Mouse (Mus musculus): ENCODE data around the gene Il22. TPM values are rescaled to one million over a fixed set of nuclear protein-coding genes. Genes with fewer than 3 reads are reported as not detected.
"Not testable (repeated sequence)": the region's sequence is repeated elsewhere in the genome, so short reads cannot be mapped to it uniquely, and the experiment has no call there.

Il22 gene
- total RNA-seq, 2 experiments from 2014 or later, result not detected

- intact Hi-C loops (cut with DNase I), result no loop called here
- H3K27ac ChIP-seq, result no peak overlapping the region
- TF ChIP-seq CTCF (IDR thresholded peaks at IDR 0.05), result peak; percentile 45
- H3K4me3 ChIP-seq, result no peak overlapping the region
- DNase-seq (ENCODE audit: extremely low spot score in 1 of 2, low spot score in 2 of 2), result peak; percentile 35 to 52
These were observed 46.1 kb downstream of the Il22 start for GRCm38 (mm10) chr10:118250852-118251295.

DNA sequence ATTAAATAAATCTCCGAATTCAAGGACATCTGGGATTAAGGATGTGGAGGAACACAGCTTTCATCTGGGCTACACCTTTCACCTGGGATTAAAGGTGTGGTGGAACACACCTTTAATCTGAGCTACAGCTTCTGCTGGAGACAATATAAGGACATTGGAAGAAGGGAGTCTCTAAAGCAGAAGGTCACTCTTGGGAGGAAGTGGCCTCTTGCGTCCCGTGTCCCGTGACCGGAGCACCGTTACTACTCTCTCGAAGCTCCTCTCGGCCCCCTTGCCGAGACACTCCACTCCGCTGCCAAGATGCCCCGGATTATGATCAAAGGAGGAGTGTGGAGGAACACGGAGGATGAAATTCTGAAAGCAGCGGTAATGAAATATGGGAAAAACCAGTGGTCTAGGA, 53.6 kb downstream of the Il22 start, which contains the start of gene Gm32802:
Gm32802 (plus strand) TSS at position 301 of the 400 bp plus-strand sequence.
- DNase-seq (ENCODE audit: extremely low spot score in 1 of 2, low spot score in 2 of 2); intact Hi-C loops (cut with DNase I); H3K27ac ChIP-seq; H3K4me3 ChIP-seq: not testable (repeated sequence)

Other genes starting within 250 kb of the Il22 start
- gene Mdm1, start 63.1 kb upstream of the Il22 start, total RNA-seq (2021), result 10 to 100 TPM in 1 of 2 experiments, 1 to 10 TPM in 1; 8.9 to 10.3 TPM
- under 1 TPM; 0.56 to 0.97 TPM for gene Gm32717, start 35.8 kb downstream of the Il22 start, total RNA-seq (2021)
- gene Gm32802, start 53.7 kb downstream of the Il22 start, total RNA-seq (2021), result under 1 TPM; 0.56 to 0.97 TPM
- not detected for gene Iltifb, start 90.1 kb downstream of the Il22 start, total RNA-seq (2021)
- gene Gm9040, start 122.0 kb downstream of the Il22 start, total RNA-seq (2021), result not detected
- not detected for gene Gm9044, start 127.5 kb downstream of the Il22 start, total RNA-seq (2021)
- under 1 TPM in 1 of 2 experiments, not detected in 1; 0.18 TPM for gene Gm9045, start 132.9 kb downstream of the Il22 start, total RNA-seq (2021)
- gene Gm9046, start 138.3 kb downstream of the Il22 start, total RNA-seq (2021), result not detected
- gene Gm9048, start 143.7 kb downstream of the Il22 start, total RNA-seq (2021), result not detected
- under 1 TPM in 1 of 2 experiments, not detected in 1; 0.18 TPM for gene Gm9049, start 149.2 kb downstream of the Il22 start, total RNA-seq (2021)
- not detected for gene Ifng, start 236.1 kb downstream of the Il22 start, total RNA-seq (2021)

Measured in left cerebral cortex, adult 2 months (tissue).